Mouse (Mus musculus) limb, embryonic 13.5 days (tissue): ENCODE measurements at regions not wholly inside any gene's neighbourhood (a gene's known extent, or its start where the extent isn't known, plus 50 kb on each side); places are given as distances from the start of the nearest gene placed in this dataset.

Experiments used
- ATAC-seq: fragments of 200-750 bp; cut with Nextera tagmentation; 2 replicates; pipeline ENCODE4 v1.8.0; 2017; ENCODE audit warnings: low read depth, moderate number of reproducible peaks, moderate TSS enrichment; ENCODE audit not compliant: low FRiP score
- H3K27ac ChIP-seq: fragments of 300-500 bp; sonication (generic); 2 replicates; pipeline ENCODE4 v1.5.1; 2015; ENCODE audit warnings: inconsistent platforms, mild to moderate bottlenecking, moderate library complexity
- H3K27me3 ChIP-seq: fragments of 300-500 bp; sonication (generic); 2 replicates; pipeline ENCODE4 v1.6.1; 2015; ENCODE audit warnings: mild to moderate bottlenecking, inconsistent platforms
- H3K36me3 ChIP-seq: fragments of 300-500 bp; sonication (generic); 2 replicates; pipeline ENCODE4 v1.6.1; 2015; ENCODE audit warnings: inconsistent platforms, mild to moderate bottlenecking, moderate library complexity
- H3K4me1 ChIP-seq: fragments of 300-500 bp; sonication (generic); 2 replicates; pipeline ENCODE4 v1.6.1; 2015; ENCODE audit warnings: inconsistent platforms
- H3K4me2 ChIP-seq: fragments of 300-500 bp; sonication (generic); replicated peaks from 2 replicates; pipeline ENCODE4 v1.6.1; 2015; ENCODE audit warnings: inconsistent platforms, mild to moderate bottlenecking, moderate library complexity
- H3K4me3 ChIP-seq: fragments of 300-500 bp; sonication (generic); 2 replicates; pipeline ENCODE4 v1.5.1; 2015; ENCODE audit warnings: moderate library complexity, mild to moderate bottlenecking, inconsistent platforms
- H3K9ac ChIP-seq: fragments of 300-500 bp; sonication (generic); 2 replicates; pipeline ENCODE4 v1.6.1; 2015; ENCODE audit warnings: mild to moderate bottlenecking, inconsistent platforms
- H3K9me3 ChIP-seq: fragments of 300-500 bp; sonication (generic); 2 replicates; pipeline ENCODE4 v1.6.1; 2016; ENCODE audit warnings: inconsistent platforms
- WGBS: fragments of 180-500 bp; shearing (Covaris S2); methylation state at CpG from one replicate; pipeline ENCODE4 v1.1.7; 2015; 5-methylcytosine and 5-hydroxymethylcytosine counted together

DNA sequence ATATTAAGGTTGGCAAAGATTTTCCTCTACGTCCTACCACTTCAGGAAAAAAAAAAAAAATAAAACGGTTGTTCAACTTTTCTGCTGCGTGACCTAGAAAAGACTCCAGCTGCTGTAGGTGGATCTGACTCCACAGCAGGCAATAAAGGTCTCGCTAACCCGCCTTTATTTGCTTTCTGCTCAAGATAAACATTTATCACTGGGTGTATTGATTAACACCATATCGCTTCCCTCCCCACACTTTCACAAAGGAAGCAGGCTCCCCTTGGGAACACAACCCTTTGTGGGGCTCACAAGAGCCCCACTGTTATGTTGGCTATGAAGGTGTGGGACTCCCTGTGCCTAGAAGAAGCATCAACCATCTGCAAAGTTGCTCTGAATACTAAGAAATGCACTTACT, 85.1 kb downstream of the Foxa2 start:
- no peak for ATAC-seq
- WGBS = 53% methylated on average over 6 of the region's 6 CpGs

DNA sequence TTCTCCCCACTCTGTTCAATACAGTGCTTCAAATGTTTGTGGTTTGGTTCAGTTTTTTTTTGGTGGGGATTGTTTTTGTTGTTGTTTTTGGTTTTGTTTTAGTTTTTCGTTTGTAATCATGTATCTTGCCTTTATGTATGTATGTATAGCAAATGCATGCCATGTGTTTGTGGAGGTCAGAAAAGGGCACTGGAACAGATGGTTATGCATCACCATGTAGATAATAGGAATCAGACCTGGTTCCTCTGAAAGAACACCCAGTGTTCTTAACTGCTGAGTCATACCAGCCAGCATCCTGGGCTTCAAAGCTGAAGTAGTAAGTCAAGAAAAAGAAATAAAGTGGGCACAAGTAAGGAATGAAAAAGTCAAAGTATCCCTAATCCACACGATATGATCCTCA, 92.6 kb downstream of the Foxa2 start:
- Histone ChIP-seq H3K9me3 (no peaks in the 10 kb centered on the region), H3K9ac (no peak overlapping the region), H3K27me3 (no peaks in the 10 kb centered on the region), H3K4me2 (no peak overlapping the region), H3K36me3 (no peaks in the 10 kb centered on the region), H3K27ac (no peak overlapping the region), H3K4me1 (no peaks in the 10 kb centered on the region), H3K4me3 (no peak overlapping the region)
- no peak for ATAC-seq
- WGBS = 65% methylated on average over 2 of the region's 2 CpGs

More for the DNA sequence above, 85.1 kb downstream of the Foxa2 start:
- H3K4me2 ChIP-seq = no peak overlapping the region
- H3K4me3 ChIP-seq = no peak overlapping the region
- no peak overlapping the region for H3K9ac ChIP-seq
- no peaks in the 10 kb centered on the region for H3K27me3 ChIP-seq
- H3K36me3 ChIP-seq = no peaks in the 10 kb centered on the region
- H3K27ac ChIP-seq = no peak overlapping the region
- peaks cover 3% of the 10 kb centered on the region; the same call in 1 of the 2 replicates for H3K4me1 ChIP-seq
- no peaks in the 10 kb centered on the region for H3K9me3 ChIP-seq

DNA sequence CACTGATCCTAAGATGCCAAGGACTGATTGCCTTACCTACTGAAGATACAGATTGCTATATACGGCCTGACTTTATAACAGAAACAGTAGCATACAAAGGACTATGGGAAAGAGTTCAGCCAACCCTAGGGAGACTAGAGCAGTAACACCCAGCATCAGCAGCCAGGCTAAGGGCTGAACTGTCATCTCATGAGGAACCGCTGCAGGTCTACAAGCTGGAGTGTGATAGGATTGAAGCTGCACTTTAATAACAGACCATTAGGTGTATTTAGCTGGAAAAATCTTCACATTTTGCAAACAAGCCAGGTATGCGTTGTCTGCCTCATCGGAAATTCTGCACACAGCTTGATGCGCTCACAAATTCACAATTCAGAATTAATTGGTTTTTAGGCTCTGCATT, 95.5 kb downstream of the Foxa2 start:
- no peaks in the 10 kb centered on the region for H3K4me1 ChIP-seq
- 82% methylated on average over 5 of the region's 5 CpGs for WGBS
- no peak overlapping the region for H3K4me2 ChIP-seq
- H3K4me3 ChIP-seq = no peak overlapping the region
- H3K27ac ChIP-seq = no peak overlapping the region
- no peaks in the 10 kb centered on the region for H3K27me3 ChIP-seq
- no peaks in the 10 kb centered on the region for H3K9me3 ChIP-seq
- no peaks in the 10 kb centered on the region for H3K36me3 ChIP-seq
- no peak overlapping the region for H3K9ac ChIP-seq
- no peak for ATAC-seq

DNA sequence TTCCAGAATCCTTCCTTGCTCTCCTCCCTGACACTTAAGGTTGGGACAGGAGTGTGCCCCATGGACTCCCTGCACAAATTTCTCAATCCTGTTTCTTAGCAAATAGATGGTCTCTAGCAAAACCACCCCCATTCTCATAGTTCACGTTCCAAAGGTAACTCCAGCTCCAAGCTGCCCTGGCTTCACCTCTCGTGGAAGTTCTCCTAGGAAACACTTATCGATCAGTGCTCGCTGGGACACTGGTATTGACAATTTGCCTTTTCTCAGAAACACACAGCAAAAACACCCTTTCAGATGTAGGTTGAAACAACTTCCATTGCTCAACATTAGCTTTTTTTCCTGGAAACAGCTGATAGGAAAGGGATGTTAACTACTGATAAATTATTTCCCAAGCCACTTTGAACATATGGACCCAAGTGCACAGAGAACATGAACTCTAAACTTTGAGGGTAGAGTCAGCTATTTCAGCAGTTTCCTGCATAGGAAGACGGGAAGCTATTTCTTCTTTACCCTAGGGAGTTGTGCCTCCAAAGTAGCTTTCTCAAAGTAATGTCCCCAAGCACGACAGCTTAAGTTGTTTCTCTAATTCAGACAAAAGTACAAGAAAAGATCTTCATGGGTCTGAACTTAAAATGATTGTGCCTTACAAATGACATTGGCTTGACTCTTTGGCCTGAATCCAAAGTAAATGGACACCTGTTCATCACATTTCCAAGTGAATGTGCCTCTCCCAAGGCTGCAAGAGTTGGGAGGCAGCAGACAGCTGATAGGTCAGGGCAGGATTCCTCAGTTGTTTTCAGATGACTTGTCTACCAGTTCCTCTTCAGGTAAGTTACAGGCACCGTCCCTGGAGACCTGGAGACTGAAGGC, 102.4 kb downstream of the Foxa2 start:
- no peak for ATAC-seq
- Histone ChIP-seq H3K4me2 (no peak overlapping the region), H3K36me3 (no peaks in the 10 kb centered on the region), H3K9me3 (no peaks in the 10 kb centered on the region), H3K9ac (no peak overlapping the region), H3K27ac (no peak overlapping the region), H3K4me1 (no peaks in the 10 kb centered on the region), H3K27me3 (no peaks in the 10 kb centered on the region), H3K4me3 (no peak overlapping the region)
- WGBS = 86% methylated on average over 7 of the region's 7 CpGs

DNA sequence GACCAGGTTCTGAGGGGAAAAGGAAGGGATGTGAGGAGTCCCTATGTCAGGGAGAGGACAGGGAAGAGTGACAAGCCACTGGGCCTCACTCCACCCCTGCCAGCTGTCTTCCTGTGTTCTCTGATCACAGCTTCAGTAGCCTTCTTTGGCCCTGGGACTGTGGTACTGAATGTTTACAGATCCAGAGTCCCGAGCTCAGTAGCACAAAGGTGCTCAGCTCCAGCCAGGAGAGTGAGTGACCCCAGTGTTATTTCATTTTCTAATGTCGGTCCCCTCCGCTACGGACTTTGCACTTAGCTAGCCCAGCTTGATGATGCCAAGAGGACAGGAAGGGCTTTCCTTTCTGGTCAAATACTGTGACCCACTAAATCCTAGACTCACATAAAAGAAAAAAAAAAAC, 104.2 kb downstream of the Foxa2 start:
- Histone ChIP-seq H3K9ac (no peak overlapping the region), H3K27me3 (no peaks in the 10 kb centered on the region), H3K4me3 (no peak overlapping the region), H3K36me3 (no peaks in the 10 kb centered on the region), H3K27ac (no peak overlapping the region), H3K9me3 (no peaks in the 10 kb centered on the region), H3K4me1 (no peaks in the 10 kb centered on the region), H3K4me2 (no peak overlapping the region)
- no peak for ATAC-seq
- WGBS = 67% methylated on average over 4 of the region's 4 CpGs

DNA sequence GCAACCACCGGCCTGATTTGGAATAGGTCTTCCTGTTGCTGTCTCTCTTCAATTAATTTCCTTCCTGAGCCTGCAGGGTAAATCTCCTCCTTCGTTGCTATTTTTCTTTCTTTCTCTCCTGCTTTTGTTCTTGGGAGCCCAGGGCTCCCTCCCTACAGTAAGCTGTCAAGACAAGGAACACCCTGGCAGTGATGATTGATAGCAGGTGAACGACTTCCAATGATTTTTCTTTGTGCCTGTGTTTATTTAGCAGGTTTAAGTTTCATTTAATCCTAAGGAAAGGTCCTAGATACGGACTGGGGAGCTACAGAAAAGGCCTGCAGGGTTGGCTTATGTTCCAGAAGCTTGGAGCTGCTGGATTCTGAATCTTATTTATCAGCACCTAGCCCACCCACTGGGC, 105.5 kb downstream of the Foxa2 start:
- Histone ChIP-seq H3K27me3 (no peaks in the 10 kb centered on the region), H3K4me3 (no peak overlapping the region), H3K9ac (no peak overlapping the region), H3K4me1 (no peaks in the 10 kb centered on the region), H3K36me3 (no peaks in the 10 kb centered on the region), H3K4me2 (no peak overlapping the region), H3K9me3 (0 out of 2 replicates have a peak, but pooled peaks cover 5% of the 10 kb centered on the region), H3K27ac (no peak overlapping the region)
- 24% methylated on average over 4 of the region's 4 CpGs for WGBS
- no peak for ATAC-seq

DNA sequence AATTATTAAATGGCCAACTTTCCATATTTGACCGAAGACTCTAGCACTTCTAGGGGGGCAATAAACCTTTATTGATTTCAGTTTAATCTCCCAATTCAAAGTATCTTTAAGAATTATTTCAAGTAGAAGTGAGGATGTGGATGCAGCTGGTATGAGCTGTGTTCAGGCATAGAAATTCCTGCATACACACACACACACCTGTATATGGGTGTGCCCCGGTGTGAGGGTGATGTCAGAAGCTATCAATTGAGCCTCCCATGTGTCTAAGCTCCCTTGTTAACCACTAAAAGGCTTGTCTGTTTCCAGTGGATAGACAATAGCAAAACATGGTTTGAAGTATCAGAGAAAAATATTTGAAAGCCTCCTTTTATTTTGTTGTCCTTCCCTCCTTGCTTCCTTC, 114.3 kb downstream of the Foxa2 start:
- no peak overlapping the region for H3K4me2 ChIP-seq
- no peak overlapping the region for H3K9ac ChIP-seq
- H3K36me3 ChIP-seq = no peaks in the 10 kb centered on the region
- no peaks in the 10 kb centered on the region for H3K27me3 ChIP-seq
- ATAC-seq = no peak
- 0 out of 2 replicates have a peak, but pooled peaks cover 5% of the 10 kb centered on the region for H3K9me3 ChIP-seq
- no peak overlapping the region for H3K4me3 ChIP-seq
- 70% methylated on average over 2 of the region's 2 CpGs for WGBS
- H3K4me1 ChIP-seq = no peaks in the 10 kb centered on the region; the same call in 1 of the 2 replicates
- no peak overlapping the region for H3K27ac ChIP-seq

DNA sequence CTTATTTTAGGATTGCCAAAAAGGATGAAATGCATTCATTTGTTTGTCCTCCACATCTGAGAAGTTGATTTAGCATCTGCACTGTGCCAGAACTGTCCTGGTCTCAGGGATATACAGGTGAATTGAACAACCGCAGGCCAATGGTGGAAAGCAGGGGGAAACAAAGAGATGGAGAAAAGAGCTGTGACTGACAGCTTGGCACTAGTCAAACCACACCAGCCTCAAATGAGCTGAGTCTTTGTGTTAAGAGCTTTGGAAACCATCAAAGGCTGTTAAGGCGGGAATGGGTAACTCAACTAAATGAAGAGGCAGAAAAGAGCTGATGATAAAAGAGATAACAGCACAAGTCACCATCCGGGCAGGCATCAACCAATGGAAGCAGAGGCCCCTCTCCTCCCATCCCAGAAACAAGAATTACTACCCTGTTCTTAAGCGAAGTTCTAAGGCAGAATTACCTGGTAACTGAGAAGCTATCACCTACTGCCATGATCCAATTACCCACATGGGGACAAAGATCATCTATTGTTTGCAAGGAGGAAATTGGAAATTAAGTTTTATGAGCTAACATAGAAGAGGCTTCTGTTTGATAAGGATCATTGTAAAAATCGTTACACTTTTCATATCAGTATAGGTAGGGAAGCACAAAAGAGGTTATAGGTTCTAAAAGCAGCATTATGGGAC, 117.6 kb downstream of the Foxa2 start:
- no peak overlapping the region for H3K4me2 ChIP-seq
- H3K4me3 ChIP-seq = no peak overlapping the region
- 51% methylated on average over 5 of the region's 5 CpGs for WGBS
- no peaks in the 10 kb centered on the region for H3K36me3 ChIP-seq
- H3K9ac ChIP-seq = no peak overlapping the region
- H3K4me1 ChIP-seq = no peaks in the 10 kb centered on the region; the same call in 1 of the 2 replicates
- no peaks in the 10 kb centered on the region for H3K9me3 ChIP-seq
- ATAC-seq = no peak
- no peak overlapping the region for H3K27ac ChIP-seq
- no peaks in the 10 kb centered on the region for H3K27me3 ChIP-seq

DNA sequence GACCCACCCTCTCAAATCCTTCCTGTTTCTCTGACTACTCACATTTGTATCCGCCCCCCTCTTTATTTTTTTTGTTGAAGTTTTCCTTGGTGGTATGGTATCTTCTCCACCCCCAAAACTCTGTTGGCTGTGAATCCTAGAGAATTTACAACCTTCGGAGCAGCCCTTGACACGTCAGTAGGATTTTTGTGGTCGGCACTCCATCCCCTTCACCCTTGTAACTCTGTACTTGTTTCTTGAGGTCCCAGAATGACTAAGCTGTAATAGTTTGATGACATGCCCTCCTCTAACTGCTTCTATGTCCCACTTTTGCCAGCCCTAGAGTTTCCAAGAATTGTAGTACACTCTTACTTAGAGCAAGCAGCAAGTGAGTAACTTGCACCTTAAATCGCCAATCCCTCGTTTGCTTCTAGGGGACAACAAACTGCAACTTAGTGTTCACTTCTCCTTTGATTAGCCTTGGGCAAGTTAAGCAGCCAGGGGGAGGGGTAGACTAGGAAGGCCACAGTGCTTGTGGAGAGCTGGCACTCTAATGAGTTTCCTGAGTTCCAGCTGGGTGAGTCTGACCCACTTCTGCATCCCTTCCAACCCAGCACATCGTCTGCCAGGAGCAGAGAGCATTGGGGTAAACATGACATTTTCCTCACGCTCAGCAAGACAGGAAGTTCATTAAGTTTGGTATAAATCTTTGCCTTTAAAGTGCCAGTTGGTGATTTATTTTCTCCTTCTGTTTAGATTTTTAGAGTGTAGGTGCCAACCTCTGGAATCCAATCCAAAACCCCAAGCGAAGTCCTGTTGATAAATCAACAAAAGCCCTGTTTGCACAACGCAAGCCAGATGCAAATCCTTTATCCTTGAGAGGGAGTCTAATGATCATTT, 118.7 kb downstream of the Foxa2 start:
- 0 out of 2 replicates have a peak overlapping the region, but pooled peaks have one; percentile 7 for H3K4me2 ChIP-seq
- ATAC-seq = no peak
- no peak overlapping the region for H3K9ac ChIP-seq
- H3K4me1 ChIP-seq = no peaks in the 10 kb centered on the region; the same call in 1 of the 2 replicates
- 16% methylated on average over 10 of the region's 10 CpGs for WGBS
- H3K27me3 ChIP-seq = no peaks in the 10 kb centered on the region
- H3K9me3 ChIP-seq = no peaks in the 10 kb centered on the region
- no peaks in the 10 kb centered on the region for H3K36me3 ChIP-seq
- H3K27ac ChIP-seq = no peak overlapping the region
- H3K4me3 ChIP-seq = no peak overlapping the region

DNA sequence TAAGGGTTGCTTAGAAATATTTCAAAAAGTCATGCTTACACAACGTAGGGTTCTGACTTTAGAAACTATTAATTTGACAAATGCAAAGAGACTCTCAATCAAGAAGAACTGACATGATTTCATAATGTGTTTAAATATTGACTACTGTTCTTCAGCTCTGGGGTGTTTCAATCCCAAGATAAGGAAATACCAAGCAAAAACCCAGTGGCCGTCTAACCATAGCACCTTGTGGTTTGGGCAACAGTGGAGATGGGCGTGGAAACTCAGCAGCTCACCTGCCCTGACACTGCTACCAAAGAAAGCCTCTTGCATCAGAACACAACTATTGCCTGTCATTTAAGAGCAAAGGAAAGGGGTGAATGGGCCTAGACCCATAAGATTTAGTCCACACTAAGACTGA, 119.9 kb downstream of the Foxa2 start:
- no peak overlapping the region for H3K9ac ChIP-seq
- no peaks in the 10 kb centered on the region for H3K27me3 ChIP-seq
- H3K27ac ChIP-seq = no peak overlapping the region
- H3K4me2 ChIP-seq = no peak overlapping the region
- no peak for ATAC-seq
- no peaks in the 10 kb centered on the region for H3K36me3 ChIP-seq
- H3K9me3 ChIP-seq = no peaks in the 10 kb centered on the region
- 83% methylated on average over 3 of the region's 3 CpGs for WGBS
- no peak overlapping the region for H3K4me3 ChIP-seq
- no peaks in the 10 kb centered on the region; the same call in 1 of the 2 replicates for H3K4me1 ChIP-seq

DNA sequence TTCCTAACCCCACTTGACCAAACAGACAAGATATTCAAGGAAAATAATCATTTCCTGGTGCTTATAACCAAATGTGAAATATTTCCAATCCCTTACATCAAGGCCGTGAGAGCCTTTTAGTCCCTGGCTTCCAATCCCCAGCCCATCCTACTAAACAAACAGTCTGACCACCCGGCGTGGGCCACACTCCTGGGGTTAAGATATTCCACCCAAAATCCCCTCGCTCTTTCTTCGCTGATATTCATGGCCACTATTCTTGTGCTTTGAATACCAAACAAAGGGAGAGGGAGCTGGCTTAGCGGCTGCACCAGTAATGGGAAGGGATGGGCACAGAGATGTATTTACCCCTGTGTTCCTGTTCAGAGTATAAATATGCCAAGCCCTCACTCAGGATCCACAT, 139.4 kb downstream of the Foxa2 start:
- no peak overlapping the region for H3K4me3 ChIP-seq
- H3K27me3 ChIP-seq = 0 out of 2 replicates have a peak, but pooled peaks cover 6% of the 10 kb centered on the region
- no peak overlapping the region for H3K4me2 ChIP-seq
- no peaks in the 10 kb centered on the region for H3K36me3 ChIP-seq
- WGBS = 91% methylated on average over 6 of the region's 6 CpGs
- H3K9me3 ChIP-seq = no peaks in the 10 kb centered on the region
- H3K4me1 ChIP-seq = no peaks in the 10 kb centered on the region
- H3K9ac ChIP-seq = no peak overlapping the region
- no peak for ATAC-seq
- H3K27ac ChIP-seq = no peak overlapping the region
